Mouse (Mus musculus) lung, postnatal 0 days (tissue): ENCODE results near the gene Gm5294.

Experiments
- CTCF ChIP-seq: IDR thresholded peaks from 2 replicates; pipeline ENCODE4 v1.5.1; 2016; ENCODE audit warnings: antibody characterized with exemption, mild to moderate bottlenecking
- EP300 ChIP-seq: IDR thresholded peaks from 2 replicates; pipeline ENCODE4 v1.6.1; 2016; ENCODE audit warnings: antibody characterized with exemption, mild to moderate bottlenecking, control low read depth

DNA sequence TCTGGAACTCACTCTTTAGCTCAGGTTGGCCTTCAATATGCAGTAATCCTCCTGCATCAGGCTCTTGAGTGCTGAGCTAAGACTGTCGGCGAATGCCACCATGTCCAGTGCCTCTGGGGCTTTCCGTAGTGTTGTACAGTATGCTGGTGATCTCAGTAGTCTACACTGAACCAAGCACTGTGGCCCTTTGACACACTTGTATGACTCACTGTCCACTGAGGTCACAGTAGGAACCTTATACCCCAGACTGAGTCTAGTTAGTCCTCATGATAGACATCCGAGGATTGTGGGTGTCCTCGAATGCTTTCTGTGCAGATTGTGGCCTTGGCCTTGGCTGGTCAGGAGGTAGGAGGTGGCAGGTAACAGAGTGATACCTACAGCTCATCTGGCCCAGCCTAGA is 44.8 kb upstream of the Gm5294 start:
- TF ChIP-seq EP300 (no peak), CTCF (no peak)
